Mouse (Mus musculus): ENCODE measurements around the gene Gan.

Gene Gan

GRCm38 (mm10) chr8:117158135-117158761, at the start of gene Gan:
Gan (plus strand) TSS chr8:117158135.
- in situ Hi-C loops (cut with MseI, MboI): no loop called here

- in situ Hi-C loops (cut with MseI, MboI): no loop called here
These were observed 48.8 kb upstream of the Gan start for GRCm38 (mm10) chr8:117109018-117109711.

- in situ Hi-C loops (cut with MseI, MboI): no loop called here
These were observed 48.0 kb upstream of the Gan start for GRCm38 (mm10) chr8:117109801-117110390.

DNA sequence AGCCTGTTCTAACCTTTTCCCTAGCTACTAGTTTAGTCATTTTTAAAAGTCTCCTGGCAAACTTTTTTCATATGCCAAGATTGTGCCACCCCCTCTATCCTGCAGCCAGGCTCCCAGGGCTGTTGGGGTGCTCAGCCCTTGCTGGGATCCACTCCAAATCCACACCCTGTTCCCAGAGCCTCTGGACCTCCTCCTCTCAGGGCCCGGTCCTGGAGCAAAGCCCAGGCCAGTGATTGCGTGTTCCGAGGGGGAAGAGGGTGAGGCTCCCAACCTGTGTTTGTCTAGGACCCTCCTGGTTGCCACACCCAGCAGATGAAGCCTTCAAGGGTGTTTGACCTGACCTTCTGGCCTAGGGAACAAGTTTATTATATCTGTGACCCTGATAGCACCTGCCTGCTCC, 46.3 kb upstream of the Gan start:
- in situ Hi-C loops (cut with MseI, MboI): no loop called here

- in situ Hi-C loops (cut with MseI, MboI): no loop called here
These were observed 45.7 kb upstream of the Gan start for GRCm38 (mm10) chr8:117112261-117112660.

- in situ Hi-C loops (cut with MseI, MboI): no loop called here
These were observed 42.8 kb upstream of the Gan start for GRCm38 (mm10) chr8:117115094-117115493.

GRCm38 (mm10) chr8:117115676-117116446, 42.1 kb upstream of the Gan start:
- in situ Hi-C loops (cut with MseI, MboI): no loop called here

DNA sequence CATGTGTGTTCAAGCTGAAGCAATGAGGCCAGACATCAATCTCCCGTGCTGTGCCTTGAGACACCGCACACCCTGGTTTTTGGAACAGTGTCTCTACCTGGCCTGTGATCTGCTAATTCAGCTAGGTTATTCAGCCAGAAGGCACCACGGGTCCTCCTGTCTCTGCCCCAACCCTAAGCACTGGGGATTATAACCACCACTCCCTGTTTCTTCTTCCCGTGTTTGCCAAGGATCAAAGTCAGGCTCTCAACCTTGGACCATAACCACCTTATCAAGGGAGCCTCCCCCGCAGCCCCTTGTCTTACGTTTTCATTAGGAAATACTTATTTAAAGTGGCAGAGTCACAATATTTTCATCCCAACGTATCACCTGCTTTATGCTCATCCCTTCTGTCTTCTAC, 41.4 kb upstream of the Gan start:
- in situ Hi-C loops (cut with MseI, MboI): no loop called here

DNA sequence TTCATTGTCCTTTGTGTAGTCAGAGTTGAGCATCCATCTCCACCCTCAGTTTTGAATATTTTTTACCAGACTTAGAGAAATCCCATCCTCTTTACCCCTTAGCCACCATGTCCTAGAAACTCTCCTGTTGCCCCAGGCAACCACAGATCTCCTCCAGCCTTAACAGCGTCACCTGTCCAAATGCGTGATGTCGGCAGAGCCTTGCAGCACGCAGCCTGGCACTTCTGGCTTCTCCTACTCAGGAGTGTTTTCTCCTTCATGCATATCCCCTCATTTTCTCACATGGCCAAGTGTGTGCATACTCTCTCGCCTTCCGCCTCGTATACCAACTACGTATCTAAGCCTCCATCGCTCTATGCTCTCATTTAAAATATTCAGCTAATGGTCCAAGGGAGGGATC, 39.5 kb upstream of the Gan start:
- in situ Hi-C loops (cut with MseI, MboI): no loop called here

GRCm38 (mm10) chr8:117121277-117121676, 36.7 kb upstream of the Gan start:
- in situ Hi-C loops (cut with MseI, MboI): no loop called here

- in situ Hi-C loops (cut with MseI, MboI): no loop called here
These were observed 33.9 kb upstream of the Gan start for GRCm38 (mm10) chr8:117123850-117124633.

DNA sequence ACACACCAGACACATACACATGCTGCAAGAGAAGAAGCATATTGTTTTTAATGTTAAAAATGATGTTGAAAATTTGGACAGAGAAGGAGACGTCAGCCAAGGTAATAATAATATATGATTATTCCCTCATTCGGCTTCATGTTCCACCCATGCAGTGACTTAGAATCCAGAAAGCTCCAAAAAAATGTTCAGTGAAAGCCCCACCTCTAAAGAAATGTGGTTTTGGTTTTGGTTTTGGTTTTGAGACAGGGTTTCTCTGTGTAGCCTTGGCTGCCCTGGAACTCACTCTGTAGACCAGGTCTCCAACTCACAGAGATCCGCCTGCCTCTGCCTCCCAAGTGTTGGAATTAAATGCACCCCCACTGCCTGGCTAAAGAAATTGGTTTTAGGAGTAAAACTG, 32.1 kb upstream of the Gan start:
- in situ Hi-C loops (cut with MseI, MboI): no loop called here

GRCm38 (mm10) chr8:117126411-117126810, 31.5 kb upstream of the Gan start:
- in situ Hi-C loops (cut with MseI, MboI): no loop called here

GRCm38 (mm10) chr8:117127063-117127462, 30.9 kb upstream of the Gan start:
- in situ Hi-C loops (cut with MseI, MboI): no loop called here

- in situ Hi-C loops (cut with MseI, MboI): no loop called here
These were observed 24.2 kb upstream of the Gan start for GRCm38 (mm10) chr8:117133702-117134101.

- in situ Hi-C loops (cut with MseI, MboI): no loop called here
These were observed 21.6 kb upstream of the Gan start for GRCm38 (mm10) chr8:117136351-117136750.

GRCm38 (mm10) chr8:117136763-117137162, 21.2 kb upstream of the Gan start:
- in situ Hi-C loops (cut with MseI, MboI): no loop called here

GRCm38 (mm10) chr8:117137357-117137756, 20.6 kb upstream of the Gan start:
- in situ Hi-C loops (cut with MseI, MboI): no loop called here

- in situ Hi-C loops (cut with MseI, MboI): no loop called here
These were observed 9.4 kb upstream of the Gan start for GRCm38 (mm10) chr8:117148520-117148919.

- in situ Hi-C loops (cut with MseI, MboI): no loop called here
These were observed 1.8 kb upstream of the Gan start for GRCm38 (mm10) chr8:117156149-117156548.

Measured in mouse trophoblast stem cell (cell line).